Mouse (Mus musculus) layer of hippocampus, adult 8-10 months (tissue): Measurements from ENCODE around the gene Meis2. TPM values are rescaled to one million over a fixed set of nuclear protein-coding genes. Genes with fewer than 3 reads are reported as not detected.

Experiments used
- DNase-seq, 2 experiments: peaks; one replicate each; pipeline ENCODE4 v3.0.0; 2022; ENCODE audit warnings: low spot score in 2 of 2
- total RNA-seq, 4 experiments: library from RNA; stranded (reverse); gene quantifications; 2 replicates each; pipeline ENCODE4 v1.2.4; 2022

Gene Meis2
- total RNA-seq, 4 experiments from 2014 or later: 43.4 to 69.1 (median 50.4) TPM

GRCm38 (mm10) chr2:116001352-116002138, 64.1 kb downstream of the Meis2 start:
- DNase-seq: no peak

DNA sequence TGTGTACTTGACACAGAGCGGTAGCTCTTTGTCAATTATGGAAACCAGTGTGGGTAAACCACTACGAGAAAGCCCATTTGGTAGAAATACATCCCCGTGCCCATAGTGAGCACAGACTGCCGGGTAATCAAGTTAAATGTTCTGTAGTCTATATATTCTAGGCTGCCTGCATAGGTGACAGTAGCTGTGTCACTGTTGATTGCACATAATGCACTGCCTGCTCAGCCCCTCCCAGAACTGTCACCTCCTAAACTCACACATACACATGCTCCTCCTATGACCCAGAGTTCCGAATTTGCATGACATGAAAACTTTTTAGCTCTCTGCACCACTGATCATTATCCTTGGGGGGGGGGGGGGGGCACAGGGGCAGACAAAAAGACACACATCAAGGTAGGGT, 65.1 kb downstream of the Meis2 start:
- DNase-seq: no peak

GRCm38 (mm10) chr2:115998802-115999201, 66.8 kb downstream of the Meis2 start:
- DNase-seq: no peak

- no peak for DNase-seq
These were observed 69.2 kb downstream of the Meis2 start for GRCm38 (mm10) chr2:115996438-115996837.

DNA sequence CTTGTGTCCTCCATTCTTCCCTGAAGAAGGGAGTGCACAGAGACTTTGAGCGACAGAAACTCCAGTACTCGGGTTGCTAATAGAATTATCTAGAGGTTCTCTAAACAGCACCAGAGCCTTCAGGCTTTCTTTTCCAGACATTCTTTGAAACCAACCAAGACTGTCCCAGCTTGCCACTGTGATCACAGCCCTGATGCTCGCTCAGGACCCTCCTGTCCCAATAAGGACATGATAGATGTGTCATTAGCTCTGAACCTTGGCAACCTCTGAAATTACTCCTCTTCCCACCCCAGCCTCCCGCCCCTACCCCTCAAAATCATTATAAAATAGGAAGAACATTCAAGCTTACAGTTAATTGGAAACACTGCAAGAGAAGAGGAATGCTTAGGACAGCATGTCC, 71.8 kb downstream of the Meis2 start:
- DNase-seq: no peak

GRCm38 (mm10) chr2:115989249-115989648, 76.4 kb downstream of the Meis2 start:
- DNase-seq: no peak

- DNase-seq: no peak
These were observed 77.2 kb downstream of the Meis2 start for GRCm38 (mm10) chr2:115988448-115988847.

- no peak for DNase-seq
These were observed 80.7 kb downstream of the Meis2 start for GRCm38 (mm10) chr2:115984952-115985351.

DNA sequence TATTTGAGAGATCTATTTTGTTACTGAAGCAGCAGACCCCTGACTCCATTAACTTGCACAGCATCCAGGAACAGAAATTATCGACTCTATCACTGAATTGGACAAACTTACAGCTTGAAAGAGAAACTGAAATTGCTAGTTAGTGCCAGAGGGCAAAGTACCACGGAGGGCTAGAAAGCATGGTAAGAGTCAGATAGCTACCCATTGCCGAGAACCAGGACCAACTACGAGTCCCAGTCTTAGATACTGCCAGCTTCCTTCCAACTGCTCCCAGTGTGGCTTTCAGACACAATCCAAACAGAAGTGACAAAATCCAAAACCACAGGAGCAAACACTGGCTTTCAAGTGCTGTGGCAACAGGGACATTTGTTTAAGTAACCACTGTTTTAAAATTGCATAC, 81.2 kb downstream of the Meis2 start:
- no peak for DNase-seq

DNA sequence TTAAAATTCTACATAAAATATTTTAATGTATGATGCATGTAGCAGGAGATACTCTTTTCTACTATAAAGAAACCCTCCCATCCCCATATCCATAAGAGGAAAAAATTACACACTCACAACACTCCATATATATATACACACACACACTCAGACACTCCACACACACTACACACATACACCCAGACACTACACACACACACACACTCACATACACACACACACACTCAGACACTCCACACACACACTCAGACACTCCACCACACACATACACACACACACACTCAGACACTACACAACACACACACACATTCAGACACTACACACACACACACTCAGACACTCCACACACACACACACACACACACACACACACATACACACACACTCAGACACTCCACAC, 85.1 kb downstream of the Meis2 start:
- no peak for DNase-seq

DNA sequence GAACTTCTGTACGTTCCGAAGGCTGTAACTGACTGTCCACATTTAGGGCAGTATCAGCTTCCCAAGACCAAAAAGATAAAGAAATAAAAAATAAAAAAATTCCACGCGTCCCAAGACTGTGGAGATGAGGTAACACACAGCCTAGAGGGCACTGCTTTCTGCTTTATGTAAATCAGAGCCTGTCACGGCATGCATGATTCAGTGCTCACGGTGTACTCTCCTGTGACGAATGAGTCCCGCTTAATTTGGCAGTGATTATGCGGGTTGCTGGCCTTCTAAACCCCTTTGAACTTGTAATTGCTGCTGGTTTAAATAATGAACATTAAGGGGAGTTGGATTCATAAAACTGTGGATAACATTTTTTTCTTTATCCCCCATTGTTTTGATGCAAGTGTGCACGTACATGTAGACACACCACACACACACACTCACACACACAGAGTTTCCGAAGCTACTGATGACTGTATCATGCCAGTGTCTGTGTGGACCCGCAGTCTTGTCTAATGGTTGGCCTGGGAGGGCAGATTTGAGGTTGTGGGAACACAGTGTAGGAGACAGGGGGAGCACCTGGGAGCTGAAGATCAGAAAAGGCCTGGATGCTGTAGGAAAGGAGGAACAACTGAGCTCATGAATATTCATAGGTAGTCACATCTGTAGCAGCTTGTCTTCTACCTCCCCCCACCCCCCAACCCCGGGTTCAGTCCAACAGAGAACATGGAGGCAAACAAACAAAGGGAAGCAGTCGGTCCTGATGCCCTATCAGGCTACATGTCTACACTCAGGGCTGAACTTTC, 85.8 kb downstream of the Meis2 start:
- no peak for DNase-seq

- DNase-seq: no peak
These were observed 87.0 kb downstream of the Meis2 start for GRCm38 (mm10) chr2:115978666-115979065.

- no peak for DNase-seq
These were observed 94.3 kb downstream of the Meis2 start for GRCm38 (mm10) chr2:115971296-115971805.

DNA sequence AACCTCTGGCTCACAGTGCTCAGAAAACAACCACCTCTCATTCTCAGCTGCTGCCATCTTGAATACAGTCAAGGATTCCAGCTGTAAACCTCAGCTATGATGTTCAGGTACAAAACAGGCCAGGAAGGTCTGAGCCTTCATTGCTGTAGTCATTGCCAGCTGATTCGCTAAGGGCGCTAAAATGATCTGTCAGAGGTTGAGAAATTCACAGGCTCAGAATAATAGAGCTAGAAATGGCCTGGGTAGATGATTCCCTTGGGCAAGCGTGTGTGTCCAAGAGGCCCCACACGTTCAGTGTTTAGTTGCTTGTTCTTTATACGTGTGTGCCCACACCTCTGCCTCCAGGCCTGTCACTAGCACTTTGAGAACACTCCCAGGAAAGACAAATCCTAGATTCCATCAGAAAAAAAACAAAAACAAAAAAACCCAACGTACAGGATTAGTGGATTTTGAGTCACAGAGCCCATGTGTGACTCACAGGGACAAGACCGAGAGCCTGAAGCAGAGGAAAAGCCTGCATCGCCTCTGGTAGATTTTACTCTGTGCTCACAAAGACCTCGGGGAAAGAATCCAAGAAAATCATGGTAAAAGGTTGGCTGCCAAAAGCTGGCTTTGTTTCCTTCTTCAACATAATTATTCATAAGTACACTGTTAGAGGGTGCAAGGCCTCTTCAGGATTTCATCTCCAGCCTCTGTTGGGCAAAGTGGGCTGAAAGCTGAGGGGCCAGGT, 95.4 kb downstream of the Meis2 start:
- no peak for DNase-seq

DNA sequence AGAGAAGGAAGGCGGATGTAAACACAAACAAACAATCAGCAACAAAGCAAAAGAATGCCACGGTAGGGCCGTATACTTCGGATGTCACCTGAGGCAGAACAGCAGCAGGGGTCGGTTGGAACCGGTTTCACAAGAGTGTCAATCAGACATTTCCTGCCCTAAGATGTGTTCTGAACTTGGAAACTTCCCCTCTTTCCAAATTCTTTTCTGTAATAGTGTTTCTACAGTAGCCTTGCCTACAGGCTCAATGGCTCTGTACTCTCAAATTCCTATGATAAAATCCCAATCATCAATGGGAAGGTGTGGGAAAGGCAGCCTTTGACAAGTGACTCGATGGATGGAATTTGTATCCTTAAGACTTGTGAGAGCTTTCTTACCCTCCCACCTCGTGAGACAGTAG, 96.4 kb downstream of the Meis2 start:
- DNase-seq: no peak

DNA sequence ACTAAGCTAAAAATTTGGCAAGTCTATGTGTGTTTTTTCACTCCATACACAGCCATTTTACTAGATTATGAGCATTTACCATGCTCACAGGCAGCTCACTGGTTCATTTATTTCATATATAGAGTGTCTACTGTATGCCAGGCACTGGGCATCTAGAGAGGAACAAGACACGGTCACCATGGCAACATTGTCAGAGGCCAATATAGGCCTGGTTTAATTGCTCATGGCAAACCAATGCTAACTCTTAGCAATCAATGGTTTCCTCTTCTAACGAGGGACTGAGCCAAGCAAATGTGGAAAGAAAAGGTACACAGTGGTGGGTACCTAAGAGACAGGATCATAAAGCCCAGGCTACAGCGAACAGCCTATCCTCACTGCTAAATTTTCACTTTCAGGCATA, 100.7 kb downstream of the Meis2 start:
- no peak for DNase-seq

DNA sequence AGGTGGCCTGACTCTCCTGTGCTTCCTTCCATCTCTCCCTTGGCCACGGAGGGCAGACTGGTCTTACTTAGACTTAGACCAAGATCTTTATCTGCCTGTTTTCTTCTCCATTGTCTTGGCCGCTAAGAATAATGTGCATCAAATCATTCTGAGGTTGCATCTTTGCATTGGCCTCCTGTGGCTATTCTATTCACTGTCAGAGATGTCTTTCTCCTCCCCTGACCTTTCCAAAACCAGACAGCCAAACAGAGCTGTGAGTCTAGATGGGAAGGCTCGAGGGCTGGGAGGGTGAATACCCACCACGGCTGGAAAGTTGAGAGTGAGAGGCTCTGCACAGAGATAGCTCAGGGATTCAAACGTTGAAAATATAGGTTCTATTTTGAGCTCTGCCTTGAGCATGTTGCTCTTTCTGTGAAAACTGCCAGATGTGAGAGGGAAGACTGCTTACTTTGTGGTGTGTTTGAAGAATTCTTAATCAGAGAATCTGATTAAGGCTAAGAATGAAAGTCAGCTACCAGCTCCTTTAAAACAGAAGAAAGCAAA, 102.3 kb downstream of the Meis2 start:
- DNase-seq: no peak

- no peak for DNase-seq
These were observed 102.9 kb downstream of the Meis2 start for GRCm38 (mm10) chr2:115962728-115963127.

DNA sequence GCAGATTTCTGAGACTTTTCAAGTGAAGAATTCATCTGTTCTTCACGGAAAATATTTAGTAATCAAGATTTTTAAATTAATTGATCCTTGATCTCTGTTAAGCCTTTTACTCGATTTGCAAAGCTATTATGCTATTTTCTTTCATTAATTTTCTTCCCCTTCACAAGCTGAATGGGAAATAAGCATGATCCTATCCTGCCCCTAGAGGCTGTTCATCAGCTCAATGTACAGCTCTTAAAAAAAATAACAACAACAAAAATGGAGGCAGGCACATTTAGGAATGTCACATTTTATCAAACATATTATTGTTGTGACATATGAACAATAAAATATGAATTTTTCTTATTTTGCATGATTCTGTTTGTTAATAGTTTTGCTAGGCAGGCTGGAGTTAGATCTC, 103.5 kb downstream of the Meis2 start:
- DNase-seq: no peak

GRCm38 (mm10) chr2:115960615-115961014, 105.0 kb downstream of the Meis2 start:
- DNase-seq: no peak

DNA sequence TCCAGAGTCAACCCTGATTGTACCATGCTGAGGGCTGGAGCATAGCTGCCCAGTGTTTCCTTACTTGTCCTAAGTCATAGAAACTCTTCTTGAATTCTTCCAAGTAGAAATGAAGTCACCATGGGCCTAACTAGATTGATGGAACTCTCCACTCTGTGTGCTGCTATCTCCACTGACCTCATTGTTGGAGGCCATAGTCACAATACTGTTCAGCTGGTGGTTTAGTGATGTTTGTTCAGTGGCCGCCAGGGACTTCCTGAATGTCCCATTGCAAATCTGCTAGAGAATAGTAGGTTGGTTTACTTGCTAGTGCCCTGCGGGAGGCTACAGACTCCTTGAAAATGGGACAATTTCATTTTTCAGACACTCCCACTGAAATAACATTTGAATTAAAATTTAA, 108.9 kb downstream of the Meis2 start:
- no peak for DNase-seq

- DNase-seq: no peak
These were observed 115.0 kb downstream of the Meis2 start for GRCm38 (mm10) chr2:115950645-115951044.
